Mouse (Mus musculus): ENCODE results near the gene Zfp119b. TPM values are rescaled to one million over a fixed set of nuclear protein-coding genes. Genes with fewer than 3 reads are reported as not detected.

Gene Zfp119b
- polyA plus RNA-seq, 1 experiment from 2014 or later: 7.1 TPM

DNA sequence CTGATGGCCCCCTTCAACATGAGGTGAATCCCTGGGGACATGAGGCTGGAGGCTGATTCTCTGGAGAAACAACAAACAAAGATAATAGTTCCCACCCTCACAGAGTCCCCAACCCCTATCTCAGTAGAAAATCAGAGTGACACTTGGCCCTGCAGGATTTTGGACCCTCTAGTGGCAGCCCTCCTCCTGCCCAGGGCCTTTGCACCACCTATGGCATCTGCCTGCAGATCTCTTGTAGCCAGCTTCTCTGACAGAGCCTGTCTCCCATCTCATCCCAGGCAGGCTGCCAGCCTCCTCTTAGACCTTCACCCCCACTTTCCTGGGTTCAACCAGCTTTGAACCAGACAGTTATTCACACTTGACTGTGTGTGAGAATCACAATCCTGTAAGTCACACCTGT is 11.5 kb upstream of the Zfp119b start:
- ATAC-seq (ENCODE audit: insufficient number of reproducible peaks, low FRiP score, low TSS enrichment, low read depth) (no peak), DNase-seq (ENCODE audit: low spot score) (no peak)
- Histone ChIP-seq H3K27me3 (ENCODE audit: control insufficient read depth, insufficient read depth, low read length) (no peaks in the 10 kb centered on the region), H3K4me1 (ENCODE audit: control insufficient read depth, insufficient read depth, low read length) (no peaks in the 10 kb centered on the region), H3K9ac (ENCODE audit: low read length) (no peak overlapping the region), H3K27ac (replicated peaks; ENCODE audit: low read depth, low read length) (no peak overlapping the region), H3K4me2 (ENCODE audit: low read depth, severe bottlenecking) (no peak overlapping the region), H3K9me3 (ENCODE audit: control insufficient read depth, low read length) (no peaks in the 10 kb centered on the region), H3K36me3 (ENCODE audit: control insufficient read depth, insufficient read depth, low read length) (peaks cover 8% of the 10 kb centered on the region; the same call in 1 of the 2 replicates), H3K4me3 (ENCODE audit: low read depth, low read length) (no peak overlapping the region)

DNA sequence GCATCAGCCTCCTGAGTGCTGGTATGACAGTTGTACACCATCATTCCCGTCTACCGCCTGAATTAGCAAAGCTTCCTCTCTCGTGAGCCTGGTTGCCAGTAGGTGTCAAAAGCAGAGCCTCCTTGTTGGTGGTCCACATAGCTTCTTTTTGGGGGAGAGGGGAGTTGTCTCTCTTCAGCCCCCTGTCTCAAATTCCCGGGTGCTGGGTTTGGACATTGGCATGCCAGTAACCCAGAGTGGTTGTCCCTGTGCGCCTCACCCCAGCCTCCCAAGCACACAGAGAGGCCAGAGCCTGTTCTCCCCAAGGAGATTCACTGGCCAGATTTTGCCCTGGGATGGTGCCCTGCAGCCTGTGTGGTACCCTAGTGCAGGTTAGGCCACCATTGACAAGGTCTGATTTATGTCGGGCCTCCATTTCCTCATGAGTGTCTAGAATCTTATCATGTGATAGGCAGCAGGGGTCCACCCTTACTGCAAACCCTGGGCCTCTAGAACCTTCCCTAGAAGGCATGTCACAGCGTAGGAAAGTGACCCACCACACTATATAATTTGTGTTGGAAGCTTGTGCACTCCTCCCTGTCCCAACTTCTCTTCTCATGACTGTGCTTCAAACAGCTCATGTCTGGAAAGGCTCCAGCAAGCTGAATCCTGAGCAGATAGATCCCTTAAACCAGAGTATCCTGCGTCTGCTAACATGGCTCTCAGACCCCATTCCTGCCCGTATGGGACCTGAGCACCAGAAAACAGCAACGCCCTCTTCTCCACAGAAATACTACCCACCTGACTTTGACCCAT is 10.8 kb upstream of the Zfp119b start:
- H3K9me3 ChIP-seq (ENCODE audit: control insufficient read depth, low read length): no peaks in the 10 kb centered on the region
- no peak overlapping the region for H3K27ac ChIP-seq (replicated peaks; ENCODE audit: low read depth, low read length)
- H3K4me3 ChIP-seq (ENCODE audit: low read depth, low read length): peak overlapping the region; percentile 37
- peak overlapping the region; percentile 45 for H3K4me2 ChIP-seq (ENCODE audit: low read depth, severe bottlenecking)
- ATAC-seq (ENCODE audit: insufficient number of reproducible peaks, low FRiP score, low TSS enrichment, low read depth): no peak
- DNase-seq (ENCODE audit: low spot score): no peak
- H3K9ac ChIP-seq (ENCODE audit: low read length): peak overlapping the region; percentile 13; the same call in 1 of the 2 replicates
- peaks cover 8% of the 10 kb centered on the region; the same call in 1 of the 2 replicates for H3K36me3 ChIP-seq (ENCODE audit: control insufficient read depth, insufficient read depth, low read length)
- 81% methylated on average over 10 of the region's 10 CpGs for WGBS
- no peaks in the 10 kb centered on the region for H3K4me1 ChIP-seq (ENCODE audit: control insufficient read depth, insufficient read depth, low read length)
- H3K27me3 ChIP-seq (ENCODE audit: control insufficient read depth, insufficient read depth, low read length): no peaks in the 10 kb centered on the region

DNA sequence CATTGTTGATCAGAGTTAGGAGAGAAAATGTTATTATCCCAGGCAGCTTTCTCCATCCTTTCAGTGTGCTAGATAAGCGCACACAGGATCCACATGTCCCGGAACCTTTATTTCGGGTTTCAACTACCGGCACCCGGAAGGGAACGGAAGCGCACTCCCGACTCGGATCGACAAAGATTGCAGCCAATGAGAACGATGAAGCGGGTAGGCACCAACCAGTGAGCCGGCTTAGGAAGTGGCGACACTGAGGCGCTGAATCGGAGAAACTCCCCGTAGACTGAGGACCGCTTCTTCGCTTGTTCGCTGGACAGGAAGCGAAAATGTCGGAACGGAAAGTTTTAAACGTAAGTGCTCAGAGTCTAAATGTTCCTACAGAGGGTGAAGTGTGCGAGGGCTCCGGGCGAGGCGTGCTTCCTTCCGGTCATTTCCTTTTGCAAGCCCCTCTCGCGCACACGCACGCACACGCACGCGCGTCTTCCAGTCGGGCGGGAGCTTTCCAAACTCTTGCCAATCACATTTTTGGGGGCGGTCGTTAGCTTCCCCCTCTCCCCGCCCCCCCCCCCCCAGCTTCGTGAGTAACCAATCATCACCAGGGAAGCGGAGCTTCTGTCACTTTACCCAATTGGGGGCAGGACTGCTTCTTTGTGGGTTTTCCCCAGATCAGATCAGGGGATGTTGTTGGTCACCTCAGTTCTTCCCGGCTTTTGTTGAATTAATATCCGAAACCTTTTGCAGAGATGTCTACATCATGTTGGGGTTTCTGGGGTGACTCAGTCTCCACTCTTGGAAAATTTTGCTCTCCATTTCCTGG is 9.8 kb upstream of the Zfp119b start, which contains the start of gene Yju2:
Yju2 (plus strand) TSS at position 182 of the 811 bp plus-strand sequence.
- Histone ChIP-seq H3K9me3 (ENCODE audit: control insufficient read depth, low read length) (no peaks in the 10 kb centered on the region), H3K27ac (replicated peaks; ENCODE audit: low read depth, low read length) (peak within 1 kb of the TSS; percentile 88), H3K27me3 (ENCODE audit: control insufficient read depth, insufficient read depth, low read length) (0 out of 2 replicates have a peak, but pooled peaks cover 2% of the 10 kb centered on the region), H3K4me2 (ENCODE audit: low read depth, severe bottlenecking) (peak within 1 kb of the TSS; percentile 65), H3K36me3 (ENCODE audit: control insufficient read depth, insufficient read depth, low read length) (peaks cover 5% of the 10 kb centered on the region; the same call in 1 of the 2 replicates), H3K9ac (ENCODE audit: low read length) (peak within 1 kb of the TSS; percentile 57), H3K4me3 (ENCODE audit: low read depth, low read length) (peak within 1 kb of the TSS; percentile 37), H3K4me1 (ENCODE audit: control insufficient read depth, insufficient read depth, low read length) (no peaks in the 10 kb centered on the region)
- WGBS: under 1% methylated on average over 46 of the region's 46 CpGs
- ATAC-seq (ENCODE audit: insufficient number of reproducible peaks, low FRiP score, low TSS enrichment, low read depth) (peak; percentile 89), DNase-seq (ENCODE audit: low spot score) (peak; percentile 96)

DNA sequence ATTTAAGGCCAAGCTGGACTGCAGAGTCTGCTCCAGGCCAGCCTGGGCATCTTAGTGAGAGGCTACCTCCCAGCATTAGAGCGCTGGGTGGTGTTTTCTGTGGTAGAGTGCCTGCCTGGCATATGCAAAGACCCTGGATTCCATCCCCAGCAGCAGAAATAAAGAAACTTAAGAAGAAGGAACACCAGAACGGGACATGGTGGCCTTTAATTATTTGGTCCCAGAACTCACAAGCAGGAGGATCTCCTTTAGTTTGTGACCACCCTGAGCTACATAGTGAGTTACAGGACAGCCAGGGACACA is 9.2 kb upstream of the Zfp119b start:
- Histone ChIP-seq H3K27ac (replicated peaks; ENCODE audit: low read depth, low read length) (peak overlapping the region; percentile 88), H3K4me2 (ENCODE audit: low read depth, severe bottlenecking) (peak overlapping the region; percentile 65), H3K4me3 (ENCODE audit: low read depth, low read length) (peak overlapping the region; percentile 37), H3K27me3 (ENCODE audit: control insufficient read depth, insufficient read depth, low read length) (0 out of 2 replicates have a peak, but pooled peaks cover 3% of the 10 kb centered on the region), H3K36me3 (ENCODE audit: control insufficient read depth, insufficient read depth, low read length) (peaks cover 3% of the 10 kb centered on the region; the same call in 1 of the 2 replicates), H3K4me1 (ENCODE audit: control insufficient read depth, insufficient read depth, low read length) (no peaks in the 10 kb centered on the region), H3K9ac (ENCODE audit: low read length) (peak overlapping the region; percentile 57; the same call in 1 of the 2 replicates), H3K9me3 (ENCODE audit: control insufficient read depth, low read length) (no peaks in the 10 kb centered on the region)
- no peak for ATAC-seq (ENCODE audit: insufficient number of reproducible peaks, low FRiP score, low TSS enrichment, low read depth)
- no peak for DNase-seq (ENCODE audit: low spot score)
- WGBS: 27% methylated on average over 2 of the region's 2 CpGs

- 83% methylated on average over 13 of the region's 13 CpGs for WGBS
- Histone ChIP-seq H3K4me1 (ENCODE audit: control insufficient read depth, insufficient read depth, low read length) (no peaks in the 10 kb centered on the region), H3K27ac (replicated peaks; ENCODE audit: low read depth, low read length) (no peak overlapping the region)
Observed at GRCm38 (mm10) chr17:55957726-55958583, 8.7 kb upstream of the Zfp119b start.

DNA sequence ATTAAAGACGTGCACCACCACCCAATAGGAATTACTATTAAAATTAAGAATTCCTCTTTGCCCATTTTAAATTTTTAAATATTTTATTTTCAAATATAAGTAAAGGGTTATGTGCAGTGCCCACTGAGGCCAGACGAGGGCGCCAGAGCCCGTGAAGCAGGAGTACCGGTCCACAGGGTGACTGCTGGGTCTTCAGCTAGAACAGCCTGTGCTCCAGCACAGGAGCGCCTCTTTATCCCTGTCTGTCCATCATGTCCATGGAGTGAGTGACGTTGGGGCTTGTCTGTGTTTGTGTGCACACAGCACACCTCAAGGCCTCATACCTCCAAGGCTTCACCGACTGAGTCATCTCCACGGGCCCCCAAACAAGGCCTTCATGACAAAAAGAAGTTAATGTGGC is 7.9 kb upstream of the Zfp119b start:
- Histone ChIP-seq H3K9ac (ENCODE audit: low read length) (no peak overlapping the region), H3K9me3 (ENCODE audit: control insufficient read depth, low read length) (no peaks in the 10 kb centered on the region), H3K4me3 (ENCODE audit: low read depth, low read length) (no peak overlapping the region), H3K4me1 (ENCODE audit: control insufficient read depth, insufficient read depth, low read length) (no peaks in the 10 kb centered on the region), H3K4me2 (ENCODE audit: low read depth, severe bottlenecking) (no peak overlapping the region), H3K27me3 (ENCODE audit: control insufficient read depth, insufficient read depth, low read length) (0 out of 2 replicates have a peak, but pooled peaks cover 3% of the 10 kb centered on the region), H3K27ac (replicated peaks; ENCODE audit: low read depth, low read length) (no peak overlapping the region), H3K36me3 (ENCODE audit: control insufficient read depth, insufficient read depth, low read length) (peaks cover 3% of the 10 kb centered on the region; the same call in 1 of the 2 replicates)
- no peak for ATAC-seq (ENCODE audit: insufficient number of reproducible peaks, low FRiP score, low TSS enrichment, low read depth)
- peak; percentile 86 for DNase-seq (ENCODE audit: low spot score)
- 17% methylated on average over 9 of the region's 9 CpGs for WGBS

More at GRCm38 (mm10) chr17:55957726-55958583, 8.7 kb upstream of the Zfp119b start:
- Histone ChIP-seq H3K9ac (ENCODE audit: low read length) (peak overlapping the region; percentile 57; the same call in 1 of the 2 replicates), H3K4me2 (ENCODE audit: low read depth, severe bottlenecking) (peak overlapping the region; percentile 65), H3K9me3 (ENCODE audit: control insufficient read depth, low read length) (no peaks in the 10 kb centered on the region), H3K27me3 (ENCODE audit: control insufficient read depth, insufficient read depth, low read length) (0 out of 2 replicates have a peak, but pooled peaks cover 3% of the 10 kb centered on the region), H3K36me3 (ENCODE audit: control insufficient read depth, insufficient read depth, low read length) (peaks cover 3% of the 10 kb centered on the region; the same call in 1 of the 2 replicates), H3K4me3 (ENCODE audit: low read depth, low read length) (peak overlapping the region; percentile 37)
- ATAC-seq (ENCODE audit: insufficient number of reproducible peaks, low FRiP score, low TSS enrichment, low read depth): no peak
- DNase-seq (ENCODE audit: low spot score): no peak

DNA sequence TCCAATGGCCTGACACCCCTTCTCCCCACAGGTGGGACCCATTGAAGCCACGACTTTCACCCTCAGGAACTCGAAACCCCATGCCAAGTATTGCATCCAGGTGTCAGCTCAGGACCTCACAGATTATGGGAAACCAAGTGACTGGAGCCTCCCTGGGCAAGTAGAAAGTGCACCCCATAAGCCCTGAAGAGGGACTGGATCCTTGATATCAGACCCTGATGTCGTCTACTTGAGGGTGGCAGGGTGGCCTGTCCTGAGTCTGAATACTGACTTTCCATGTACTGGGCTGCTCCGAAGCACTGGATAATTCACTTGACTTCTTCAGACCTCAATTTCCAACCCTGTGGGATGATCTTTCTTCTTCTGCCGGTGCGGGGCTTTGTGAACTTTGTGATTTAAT is 7.3 kb upstream of the Zfp119b start:
- no peak overlapping the region for H3K27ac ChIP-seq (replicated peaks; ENCODE audit: low read depth, low read length)
- 31% methylated on average over 6 of the region's 6 CpGs for WGBS
- no peak for DNase-seq (ENCODE audit: low spot score)

More for the DNA sequence above, 7.3 kb upstream of the Zfp119b start:
- Histone ChIP-seq H3K4me3 (ENCODE audit: low read depth, low read length) (peak overlapping the region; percentile 35), H3K4me2 (ENCODE audit: low read depth, severe bottlenecking) (peak overlapping the region; percentile 54), H3K9me3 (ENCODE audit: control insufficient read depth, low read length) (no peaks in the 10 kb centered on the region), H3K36me3 (ENCODE audit: control insufficient read depth, insufficient read depth, low read length) (no peaks in the 10 kb centered on the region; the same call in 1 of the 2 replicates), H3K4me1 (ENCODE audit: control insufficient read depth, insufficient read depth, low read length) (no peaks in the 10 kb centered on the region), H3K27me3 (ENCODE audit: control insufficient read depth, insufficient read depth, low read length) (0 out of 2 replicates have a peak, but pooled peaks cover 3% of the 10 kb centered on the region), H3K9ac (ENCODE audit: low read length) (no peak overlapping the region)
- no peak for ATAC-seq (ENCODE audit: insufficient number of reproducible peaks, low FRiP score, low TSS enrichment, low read depth)

Data from limb, embryonic 11.5 days (tissue).